Mouse (Mus musculus) C2C12 (cell line): ENCODE results near the gene Bcl9l.

Experiments
- CTCF ChIP-seq: IDR thresholded peaks from one replicate; pipeline ENCODE4 v1.5.1; 2011; ENCODE audit not compliant: control insufficient read depth, insufficient read depth, insufficient read length
- FOSL1 ChIP-seq: IDR thresholded peaks from one replicate; pipeline ENCODE4 v1.8.0; 2011; ENCODE audit warnings: mild to moderate bottlenecking, low read length; ENCODE audit not compliant: poor library complexity, insufficient read depth, severe bottlenecking
- MAX ChIP-seq: IDR thresholded peaks from one replicate; pipeline ENCODE4 v1.6.1; 2011; ENCODE audit warnings: mild to moderate bottlenecking, control low read depth
- MYOG ChIP-seq: IDR thresholded peaks from one replicate; pipeline ENCODE4 v1.6.1; 2011; ENCODE audit not compliant: control insufficient read depth, insufficient read length; ENCODE audit errors: extremely low read depth
- USF1 ChIP-seq: IDR thresholded peaks from one replicate; pipeline ENCODE4 v1.6.1; 2011; ENCODE audit warnings: low read depth, mild to moderate bottlenecking, control low read depth, moderate library complexity

GRCm38 (mm10) chr9:44523686-44524085, 41.1 kb downstream of the Bcl9l start:
- no peak for TF ChIP-seq CTCF
- no peak for TF ChIP-seq MAX
- no peak for TF ChIP-seq FOSL1
- no peak for TF ChIP-seq USF1
- TF ChIP-seq MYOG, result no peak
